Mouse (Mus musculus) stomach, postnatal 0 days (tissue): ENCODE results near the gene Grid1. TPM values are rescaled to one million over a fixed set of nuclear protein-coding genes. Genes with fewer than 3 reads are reported as not detected.

Experiments
- ATAC-seq: fragments of 200-750 bp; cut with Nextera tagmentation; 2 replicates; pipeline ENCODE4 v1.8.0; 2017; ENCODE audit not compliant: low FRiP score, low TSS enrichment
- DNase-seq: peaks from one replicate; pipeline ENCODE4 v3.0.0-alpha.2; 2016; ENCODE audit warnings: low spot score
- H3K27ac ChIP-seq: fragments of 300-500 bp; sonication (generic); replicated peaks from 2 replicates; pipeline ENCODE4 v1.5.1; 2014; ENCODE audit warnings: mild to moderate bottlenecking, control low read depth
- H3K27me3 ChIP-seq: fragments of 300-500 bp; sonication (generic); 2 replicates; pipeline ENCODE4 v1.6.1; 2014; ENCODE audit warnings: low read length; ENCODE audit not compliant: control insufficient read depth, insufficient read depth
- H3K36me3 ChIP-seq: fragments of 300-500 bp; sonication (generic); 2 replicates; pipeline ENCODE4 v1.6.1; 2014; ENCODE audit warnings: low read length, mixed read lengths; ENCODE audit not compliant: control insufficient read depth, insufficient read depth
- H3K4me1 ChIP-seq: fragments of 300-500 bp; sonication (generic); replicated peaks from 2 replicates; pipeline ENCODE4 v1.6.1; 2014; ENCODE audit warnings: antibody characterized with exemption; ENCODE audit not compliant: control insufficient read depth, insufficient read depth
- H3K4me2 ChIP-seq: fragments of 300-500 bp; sonication (generic); replicated peaks from 2 replicates; pipeline ENCODE4 v1.6.1; 2014; ENCODE audit warnings: low read depth, mild to moderate bottlenecking, control low read depth, moderate library complexity
- H3K4me3 ChIP-seq: fragments of 300-500 bp; sonication (generic); 2 replicates; pipeline ENCODE4 v1.5.1; 2014; ENCODE audit warnings: low read depth, low read length, control low read depth
- H3K9ac ChIP-seq: fragments of 300-500 bp; sonication (generic); 2 replicates; pipeline ENCODE4 v1.6.1; 2014; ENCODE audit warnings: mild to moderate bottlenecking, low read length, control low read depth, mixed read lengths
- H3K9me3 ChIP-seq: fragments of 300-500 bp; sonication (generic); 2 replicates; pipeline ENCODE4 v1.6.1; 2016; ENCODE audit warnings: low read length; ENCODE audit not compliant: control insufficient read depth
- CTCF ChIP-seq: IDR thresholded peaks from 2 replicates; pipeline ENCODE4 v1.5.1; 2016; ENCODE audit warnings: antibody characterized with exemption, low read depth, mild to moderate bottlenecking, moderate library complexity
- EP300 ChIP-seq: optimal IDR thresholded peaks from 2 replicates; pipeline ENCODE3; 2016; ENCODE audit warnings: antibody characterized with exemption
- WGBS: fragments of 180-500 bp; shearing (Covaris S2); extraction: QIAGEN DNeasy Blood & Tissue Kit; methylation state at CpG from one replicate; pipeline ENCODE4 v1.1.7; 2014; 5-methylcytosine and 5-hydroxymethylcytosine counted together
- polyA plus RNA-seq: library from polyadenylated mRNA; unstranded; fragments of >200 nt; fragmentation: Nextera tagmentation; extraction: Ambion mirVana; gene quantifications from 2 replicates; pipeline ENCODE4 v1.2.1, GENCODE M21; 2015

Grid1 gene
- polyA plus RNA-seq, 1 experiment from 2014 or later, result 0.34 TPM

DNA sequence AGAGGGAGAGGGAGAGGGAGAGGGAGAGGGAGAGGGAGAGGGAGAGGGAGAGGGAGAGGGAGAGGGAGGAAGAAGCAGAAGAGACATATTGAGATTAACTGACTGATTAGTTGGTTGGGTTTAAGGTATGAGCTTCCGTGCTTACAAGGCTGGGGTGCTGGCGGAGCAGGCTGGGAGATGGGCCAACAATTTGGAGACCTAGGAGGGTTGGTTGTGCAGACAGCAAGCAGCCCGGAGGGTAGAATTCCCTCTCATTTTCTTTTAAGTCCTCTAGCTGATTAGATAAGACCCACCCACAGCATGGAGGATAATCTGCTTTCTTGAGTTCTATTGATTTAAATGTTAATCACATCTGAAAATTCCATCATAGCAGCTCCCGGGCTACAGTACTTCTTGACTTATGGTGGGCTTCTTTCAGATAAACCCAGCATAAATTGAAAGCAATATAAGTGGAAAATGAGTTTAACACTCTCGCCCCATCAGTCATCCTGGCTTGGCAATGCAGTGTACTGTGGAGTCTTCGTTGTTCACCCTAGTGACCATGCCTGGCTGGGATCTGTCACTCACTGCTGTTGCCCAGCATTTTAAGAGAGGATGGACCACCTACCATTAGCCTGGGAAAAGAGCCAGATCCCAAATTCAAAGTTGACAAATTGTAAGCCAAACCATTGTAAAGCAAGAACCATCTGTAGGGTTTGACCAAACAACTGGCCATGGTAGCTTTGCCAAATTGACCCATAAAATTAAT, 48.8 kb downstream of the Grid1 start:
- Histone ChIP-seq H3K36me3 (no peaks in the 10 kb centered on the region), H3K27ac (no peak overlapping the region), H3K9ac (no peak overlapping the region), H3K4me2 (no peak overlapping the region), H3K4me3 (no peak overlapping the region), H3K4me1 (no peaks in the 10 kb centered on the region), H3K9me3 (no peaks in the 10 kb centered on the region), H3K27me3 (no peaks in the 10 kb centered on the region)
- no peak for TF ChIP-seq CTCF
- no peak for TF ChIP-seq EP300
- DNase-seq (no peak), ATAC-seq (no peak)
- WGBS, result 66% methylated on average over 6 of the region's 6 CpGs

GRCm38 (mm10) chr14:34879996-34880395, 60.1 kb downstream of the Grid1 start:
- H3K27ac ChIP-seq, result no peak overlapping the region
- no peaks in the 10 kb centered on the region for H3K4me1 ChIP-seq
- no peak overlapping the region for H3K4me2 ChIP-seq
- H3K9me3 ChIP-seq, result no peaks in the 10 kb centered on the region
- no peaks in the 10 kb centered on the region for H3K27me3 ChIP-seq
- WGBS, result 35% methylated on average over 6 of the region's 6 CpGs
- ATAC-seq (no peak), DNase-seq (no peak)
- no peak overlapping the region for H3K4me3 ChIP-seq
- no peaks in the 10 kb centered on the region for H3K36me3 ChIP-seq
- H3K9ac ChIP-seq, result no peak overlapping the region
- TF ChIP-seq EP300, result no peak
- TF ChIP-seq CTCF, result no peak

GRCm38 (mm10) chr14:34880431-34881421, 60.8 kb downstream of the Grid1 start:
- no peak overlapping the region for H3K4me3 ChIP-seq
- H3K4me1 ChIP-seq, result no peaks in the 10 kb centered on the region
- H3K4me2 ChIP-seq, result no peak overlapping the region
- no peak overlapping the region for H3K27ac ChIP-seq
- H3K27me3 ChIP-seq, result no peaks in the 10 kb centered on the region
- H3K9me3 ChIP-seq, result no peaks in the 10 kb centered on the region
- no peaks in the 10 kb centered on the region for H3K36me3 ChIP-seq
- no peak overlapping the region for H3K9ac ChIP-seq
- DNase-seq, result no peak
- WGBS, result 24% methylated on average over 8 of the region's 8 CpGs
- no peak for ATAC-seq
- TF ChIP-seq EP300, result no peak
- TF ChIP-seq CTCF, result no peak

DNA sequence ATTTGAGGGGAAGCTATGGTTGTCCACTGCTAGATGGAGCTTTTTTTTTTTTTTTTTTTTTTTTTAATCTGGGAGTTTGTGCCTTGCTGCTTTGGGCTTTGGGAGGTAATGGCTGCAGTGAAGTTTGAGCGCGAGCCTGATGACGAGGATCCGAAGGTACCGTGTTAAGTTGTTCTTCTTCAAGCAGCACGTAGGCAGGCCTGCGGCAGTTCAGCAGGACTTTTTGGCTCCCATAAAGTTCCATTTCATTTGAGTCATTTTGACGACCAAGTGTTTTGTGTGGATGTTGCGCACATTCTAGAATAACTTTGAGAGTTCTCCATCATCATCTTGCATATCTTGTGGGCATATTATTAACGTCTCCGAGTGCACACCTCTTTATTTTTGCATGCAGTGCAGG, 64.3 kb downstream of the Grid1 start:
- Histone ChIP-seq H3K9ac (no peak overlapping the region), H3K27ac (no peak overlapping the region), H3K36me3 (no peaks in the 10 kb centered on the region), H3K4me1 (no peaks in the 10 kb centered on the region), H3K4me2 (no peak overlapping the region), H3K9me3 (no peaks in the 10 kb centered on the region), H3K27me3 (no peaks in the 10 kb centered on the region), H3K4me3 (no peak overlapping the region)
- DNase-seq (no peak), ATAC-seq (no peak)
- TF ChIP-seq EP300, result no peak
- no peak for TF ChIP-seq CTCF
- WGBS, result 91% methylated on average over 11 of the region's 11 CpGs

DNA sequence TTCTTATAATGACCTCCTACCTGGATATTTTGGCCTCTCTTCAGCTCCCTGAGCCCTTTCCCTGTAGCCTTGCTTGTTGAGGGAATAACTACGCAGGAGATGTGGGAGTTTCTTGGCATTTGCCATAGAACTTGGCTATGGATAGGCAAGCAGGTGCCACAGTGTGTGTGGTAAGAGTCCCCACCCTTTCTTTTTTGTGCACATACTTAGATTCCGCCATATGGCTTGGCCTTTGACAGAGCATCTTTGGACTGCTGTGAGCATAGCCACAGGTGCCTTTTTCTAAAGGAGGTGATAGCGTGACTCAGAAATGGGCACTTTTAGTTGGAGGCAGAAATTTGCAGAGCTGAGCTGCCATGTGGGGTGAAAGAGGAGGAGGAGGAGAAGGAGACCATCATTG, 64.7 kb downstream of the Grid1 start:
- no peak for ATAC-seq
- 85% methylated on average over 3 of the region's 3 CpGs for WGBS
- DNase-seq, result no peak

More for the DNA sequence above, 64.7 kb downstream of the Grid1 start:
- Histone ChIP-seq H3K9ac (no peak overlapping the region), H3K36me3 (no peaks in the 10 kb centered on the region), H3K9me3 (no peaks in the 10 kb centered on the region), H3K27me3 (no peaks in the 10 kb centered on the region), H3K4me1 (no peaks in the 10 kb centered on the region), H3K4me2 (no peak overlapping the region), H3K27ac (no peak overlapping the region), H3K4me3 (no peak overlapping the region)
- TF ChIP-seq CTCF (no peak), EP300 (no peak)
